Mouse (Mus musculus): Measurements from ENCODE around the gene Mthfd2l.

Gene Mthfd2l

GRCm38 (mm10) chr5:91048397-91048796, 117.5 kb downstream of the Mthfd2l start:
- DNase-seq (ENCODE audit: low read depth, low spot score), result no peak

Data from 3T3-L1 (cell line).